Mouse (Mus musculus) embryo, embryonic 11 days (tissue): ENCODE data around the gene Rabep2.
"Not testable (repeated sequence)": the region's sequence is repeated elsewhere in the genome, so short reads cannot be mapped to it uniquely, and the experiment has no call there.

Source experiments
- DNase-seq: peaks from one replicate; pipeline ENCODE4 v3.0.0-alpha.2; 2015

Rabep2 gene

GRCm38 (mm10) chr7:126465246-126466030 is 36.9 kb downstream of the Rabep2 start:
- no peak for DNase-seq

- DNase-seq: no peak
Measured at GRCm38 (mm10) chr7:126466116-126466515, 37.6 kb downstream of the Rabep2 start.

GRCm38 (mm10) chr7:126466707-126467106 is 38.1 kb downstream of the Rabep2 start:
- DNase-seq: no peak

- DNase-seq: peak; percentile 47
Measured at GRCm38 (mm10) chr7:126467271-126467670, 38.7 kb downstream of the Rabep2 start.

GRCm38 (mm10) chr7:126467834-126468627 is 39.5 kb downstream of the Rabep2 start:
- DNase-seq: no peak

GRCm38 (mm10) chr7:126470077-126470476 is 41.5 kb downstream of the Rabep2 start:
- no peak for DNase-seq

- DNase-seq: no peak
Measured at GRCm38 (mm10) chr7:126471361-126471760, 42.8 kb downstream of the Rabep2 start.

GRCm38 (mm10) chr7:126471853-126472252 is 43.3 kb downstream of the Rabep2 start:
- DNase-seq: no peak

GRCm38 (mm10) chr7:126472306-126472705 is 43.7 kb downstream of the Rabep2 start:
- no peak for DNase-seq

GRCm38 (mm10) chr7:126472713-126473112 is 44.2 kb downstream of the Rabep2 start:
- no peak for DNase-seq

- DNase-seq: no peak
Measured at GRCm38 (mm10) chr7:126473470-126474086, 45.0 kb downstream of the Rabep2 start.

GRCm38 (mm10) chr7:126474486-126474955 is 46.0 kb downstream of the Rabep2 start:
- no peak for DNase-seq

- peak; percentile 97 for DNase-seq
Measured at GRCm38 (mm10) chr7:126474993-126475581, 46.5 kb downstream of the Rabep2 start, which contains the start of gene Sh2b1. Sh2b1 (minus strand) TSS chr7:126475424.

- DNase-seq: no peak
Measured at GRCm38 (mm10) chr7:126481699-126482098, 53.1 kb downstream of the Rabep2 start.

GRCm38 (mm10) chr7:126482392-126482871 is 53.9 kb downstream of the Rabep2 start:
- DNase-seq: peak; percentile 93

- peak; percentile 98 for DNase-seq
Measured at GRCm38 (mm10) chr7:126487052-126487483, 58.5 kb downstream of the Rabep2 start, which contains the start of gene Tufm. Tufm (plus strand) TSS chr7:126487361.

- DNase-seq: not testable (repeated sequence)
Measured at GRCm38 (mm10) chr7:126487617-126488385, 59.2 kb downstream of the Rabep2 start.

GRCm38 (mm10) chr7:126491005-126491404 is 62.4 kb downstream of the Rabep2 start:
- DNase-seq: no peak

GRCm38 (mm10) chr7:126491973-126492372 is 63.4 kb downstream of the Rabep2 start:
- DNase-seq: no peak

GRCm38 (mm10) chr7:126494120-126494519 is 65.6 kb downstream of the Rabep2 start:
- DNase-seq: no peak

- no peak for DNase-seq
Measured at GRCm38 (mm10) chr7:126496475-126496874, 67.9 kb downstream of the Rabep2 start.

- no peak for DNase-seq
Measured at GRCm38 (mm10) chr7:126497966-126498365, 69.4 kb downstream of the Rabep2 start.
